Mouse (Mus musculus): ENCODE results near the gene Smok3c. TPM values are rescaled to one million over a fixed set of nuclear protein-coding genes. Genes with fewer than 3 reads are reported as not detected.
"Not testable (repeated sequence)": the region's sequence is repeated elsewhere in the genome, so short reads cannot be mapped to it uniquely, and the experiment has no call there.

Gene Smok3c
- polyA plus RNA-seq, 1 experiment from 2014 or later = not detected

GRCm38 (mm10) chr5:138109847-138110396 lies 56.9 kb downstream of the Smok3c start:
- not testable (repeated sequence) for H3K36me3 ChIP-seq (ENCODE audit: control insufficient read depth, insufficient read depth, low read length); H3K27me3 ChIP-seq (replicated peaks; ENCODE audit: control insufficient read depth, insufficient read depth, low read length); H3K4me2 ChIP-seq; H3K9me3 ChIP-seq (ENCODE audit: control insufficient read depth, low read length); DNase-seq (ENCODE audit: low spot score); ATAC-seq (replicated peaks; ENCODE audit: low FRiP score); H3K4me3 ChIP-seq (ENCODE audit: low read depth, low read length); H3K4me1 ChIP-seq (replicated peaks; ENCODE audit: control insufficient read depth, insufficient read depth, low read length); H3K27ac ChIP-seq (ENCODE audit: low read depth, low read length); H3K9ac ChIP-seq (ENCODE audit: low read depth, low read length)
- 58% methylated on average over 4 of the region's 4 CpGs for WGBS

Other genes starting within 250 kb of the Smok3c start
- 1.3 and 1.5 TPM in 2 replicates for gene Pilra, start 216.9 kb upstream of the Smok3c start, polyA plus RNA-seq (2014; fragmentation: Nextera tagmentation; extraction: Ambion mirVana)
- gene Pilrb1, start 195.1 kb upstream of the Smok3c start, polyA plus RNA-seq (2014; fragmentation: Nextera tagmentation; extraction: Ambion mirVana) = 1.5 and 1.6 TPM in 2 replicates
- gene Pilrb2, start 181.4 kb upstream of the Smok3c start, polyA plus RNA-seq (2014; fragmentation: Nextera tagmentation; extraction: Ambion mirVana) = 1.3 and 2.1 TPM in 2 replicates
- 0.79 and 0.95 TPM in 2 replicates for gene Cyp3a13, start 131.6 kb upstream of the Smok3c start, polyA plus RNA-seq (2014; fragmentation: Nextera tagmentation; extraction: Ambion mirVana)
- gene Gjc3, start 90.1 kb upstream of the Smok3c start, polyA plus RNA-seq (2014; fragmentation: Nextera tagmentation; extraction: Ambion mirVana) = 0.14 TPM in 1 of 2 replicates, not detected in the other
- not detected in 2 replicates for gene Azgp1, start 71.7 kb upstream of the Smok3c start, polyA plus RNA-seq (2014; fragmentation: Nextera tagmentation; extraction: Ambion mirVana)
- gene Smok3a, start 31.9 kb upstream of the Smok3c start, polyA plus RNA-seq (2014; fragmentation: Nextera tagmentation; extraction: Ambion mirVana) = not detected in 2 replicates
- not detected in 2 replicates for gene Smok3b, start 31.8 kb upstream of the Smok3c start, polyA plus RNA-seq (2014; fragmentation: Nextera tagmentation; extraction: Ambion mirVana)
- 15.8 and 18.0 TPM in 2 replicates for gene Zkscan1, start 31.9 kb downstream of the Smok3c start, polyA plus RNA-seq (2014; fragmentation: Nextera tagmentation; extraction: Ambion mirVana)
- 33.9 TPM in 2 replicates for gene Zscan21, start 63.7 kb downstream of the Smok3c start, polyA plus RNA-seq (2014; fragmentation: Nextera tagmentation; extraction: Ambion mirVana)
- 8.0 and 9.0 TPM in 2 replicates for gene Zfp113, start 102.5 kb downstream of the Smok3c start, polyA plus RNA-seq (2014; fragmentation: Nextera tagmentation; extraction: Ambion mirVana)
- gene Cops6, start 107.9 kb downstream of the Smok3c start, polyA plus RNA-seq (2014; fragmentation: Nextera tagmentation; extraction: Ambion mirVana) = 251 and 257 TPM in 2 replicates
- 11.3 and 14.2 TPM in 2 replicates for gene Ap4m1, start 118.8 kb downstream of the Smok3c start, polyA plus RNA-seq (2014; fragmentation: Nextera tagmentation; extraction: Ambion mirVana)
- 308 and 341 TPM in 2 replicates for gene Mcm7, start 119.2 kb downstream of the Smok3c start, polyA plus RNA-seq (2014; fragmentation: Nextera tagmentation; extraction: Ambion mirVana)
- gene Taf6, start 134.3 kb downstream of the Smok3c start, polyA plus RNA-seq (2014; fragmentation: Nextera tagmentation; extraction: Ambion mirVana) = 91.9 and 95.0 TPM in 2 replicates
- gene Cnpy4, start 134.3 kb downstream of the Smok3c start, polyA plus RNA-seq (2014; fragmentation: Nextera tagmentation; extraction: Ambion mirVana) = 36.0 and 38.7 TPM in 2 replicates
- gene Mblac1, start 141.1 kb downstream of the Smok3c start, polyA plus RNA-seq (2014; fragmentation: Nextera tagmentation; extraction: Ambion mirVana) = 5.8 and 6.3 TPM in 2 replicates
- not detected in 2 replicates for gene Nxpe5, start 172.7 kb downstream of the Smok3c start, polyA plus RNA-seq (2014; fragmentation: Nextera tagmentation; extraction: Ambion mirVana)
- 40.3 and 49.2 TPM in 2 replicates for gene Lamtor4, start 202.3 kb downstream of the Smok3c start, polyA plus RNA-seq (2014; fragmentation: Nextera tagmentation; extraction: Ambion mirVana)
- 6.8 and 7.2 TPM in 2 replicates for gene BC037034, start 210.8 kb downstream of the Smok3c start, polyA plus RNA-seq (2014; fragmentation: Nextera tagmentation; extraction: Ambion mirVana)
- gene Gal3st4, start 219.6 kb downstream of the Smok3c start, polyA plus RNA-seq (2014; fragmentation: Nextera tagmentation; extraction: Ambion mirVana) = 0.60 and 0.96 TPM in 2 replicates
- gene Gm43720, start 226.8 kb downstream of the Smok3c start, polyA plus RNA-seq (2014; fragmentation: Nextera tagmentation; extraction: Ambion mirVana) = 0.05 and 0.12 TPM in 2 replicates
- gene Gpc2, start 226.8 kb downstream of the Smok3c start, polyA plus RNA-seq (2014; fragmentation: Nextera tagmentation; extraction: Ambion mirVana) = 1.9 and 2.7 TPM in 2 replicates
- gene Stag3, start 227.0 kb downstream of the Smok3c start, polyA plus RNA-seq (2014; fragmentation: Nextera tagmentation; extraction: Ambion mirVana) = 7.1 and 8.1 TPM in 2 replicates

Measured in liver, embryonic 11.5 days (tissue).